Mouse (Mus musculus) ES-E14 (cell line): ENCODE results near the gene Flot1. TPM values are rescaled to one million over a fixed set of nuclear protein-coding genes. Genes with fewer than 3 reads are reported as not detected.

ENCODE experiments used
- DNase-seq: peaks from one replicate; pipeline ENCODE4 v3.0.0-alpha.2; 2013; ENCODE audit warnings: low read depth, low spot score
- H3K27ac ChIP-seq: 2 replicates; pipeline ENCODE4 v1.5.1; 2012; ENCODE audit warnings: low read depth, mild to moderate bottlenecking, low read length, moderate library complexity, mixed read lengths; ENCODE audit not compliant: poor library complexity, insufficient read depth, severe bottlenecking
- H3K36me3 ChIP-seq: 2 replicates; pipeline ENCODE4 v1.6.1; 2012; ENCODE audit warnings: mild to moderate bottlenecking, low read length, moderate library complexity, mixed read lengths; ENCODE audit not compliant: control insufficient read depth, poor library complexity, insufficient read depth, severe bottlenecking
- H3K4me1 ChIP-seq, 2 experiments: fragments of 150-350 bp in 1 of 2; sonication (generic) in 1 of 2; 2 replicates each; pipeline ENCODE4 v1.6.1; 2012; ENCODE audit warnings: low read length in 2 of 2, mild to moderate bottlenecking in 1 of 2, mixed read lengths in 1 of 2; ENCODE audit not compliant: control insufficient read depth in 2 of 2, insufficient read depth in 2 of 2, poor library complexity in 1 of 2
- H3K4me3 ChIP-seq, 2 experiments: fragments of 150-350 bp in 1 of 2; sonication (generic) in 1 of 2; 2 replicates each; pipeline ENCODE4 v1.5.1; 2012; ENCODE audit warnings: low read length in 2 of 2, low read depth in 1 of 2, mild to moderate bottlenecking in 1 of 2, mixed read lengths in 1 of 2; ENCODE audit not compliant: insufficient read depth in 1 of 2, poor library complexity in 1 of 2, severe bottlenecking in 1 of 2
- H3K9ac ChIP-seq: 2 replicates; pipeline ENCODE4 v1.6.1; 2012; ENCODE audit warnings: low read depth, mild to moderate bottlenecking, low read length, mixed read lengths; ENCODE audit not compliant: poor library complexity, insufficient read depth, severe bottlenecking
- H3K9me3 ChIP-seq: fragments of 150-350 bp; sonication (generic); 2 replicates; pipeline ENCODE4 v1.6.1; 2012; ENCODE audit warnings: low read depth, mild to moderate bottlenecking, low read length; ENCODE audit not compliant: control insufficient read depth, insufficient read depth
- CHD2 ChIP-seq: IDR thresholded peaks from 2 replicates; pipeline ENCODE4 v1.6.1; 2014; ENCODE audit warnings: mild to moderate bottlenecking, low read depth, low read length, inconsistent platforms
- HCFC1 ChIP-seq: IDR thresholded peaks from 2 replicates; pipeline ENCODE4 v1.6.1; 2012; ENCODE audit warnings: low read length, inconsistent platforms, borderline replicate concordance; ENCODE audit not compliant: insufficient read depth
- MAFK ChIP-seq: IDR thresholded peaks from 2 replicates; pipeline ENCODE4 v1.6.1; 2014; ENCODE audit warnings: mild to moderate bottlenecking, low read depth, low read length, inconsistent platforms; ENCODE audit not compliant: insufficient read depth
- ZC3H11A ChIP-seq: IDR thresholded peaks from 2 replicates; pipeline ENCODE4 v1.6.1; 2012; ENCODE audit warnings: low read depth, mild to moderate bottlenecking, inconsistent platforms, low read length, borderline replicate concordance
- ZNF384 ChIP-seq: IDR thresholded peaks from 2 replicates; pipeline ENCODE4 v1.6.1; 2012; ENCODE audit warnings: low read depth, low read length, inconsistent platforms
- in situ Hi-C, 2 experiments: fragments of 600-800 bp; cut with MboI; formaldehyde crosslinking; loops; one replicate each; pipeline ENCODE4 v1.15.1; 2025; ENCODE audit warnings: low sequenced_read_pairs in 2 of 2, inconsistent platforms in 1 of 2; ENCODE audit not compliant: unreplicated experiment in 2 of 2
- total RNA-seq: library from RNA; depleted of rRNA; stranded (reverse); fragments of 300-350 nt; gene quantifications from 2 replicates; pipeline ENCODE4 v1.2.3, GENCODE M21; 2012

Gene Flot1
- total RNA-seq, 1 experiment, result 34.6 TPM

DNA sequence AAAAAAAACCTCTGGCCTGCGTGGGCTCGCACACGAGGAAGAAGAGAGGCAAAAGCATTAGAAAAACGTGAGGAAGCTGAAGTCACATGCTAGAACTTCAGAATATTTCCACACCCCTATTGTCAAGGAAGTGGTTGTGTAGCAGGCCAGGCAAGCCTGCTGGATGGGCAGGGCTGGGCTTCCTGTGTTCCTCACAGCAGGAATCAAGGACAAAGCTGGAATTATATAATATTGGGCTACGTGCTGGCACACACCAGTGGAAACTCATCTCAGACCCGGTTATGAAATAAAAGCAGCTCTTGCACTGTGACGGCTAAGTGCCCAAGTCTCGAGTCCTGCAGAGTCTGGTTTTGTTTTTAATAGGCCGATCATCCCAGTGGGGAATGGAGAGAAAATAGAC is 15.0 kb upstream of the Flot1 start:
- in situ Hi-C loops, result no loop called here
- Histone ChIP-seq H3K36me3 (no peaks in the 10 kb centered on the region), H3K4me1 (peaks cover 2 to 9% of the 10 kb centered on the region in 2 experiments; a peak in 3 of 4 replicates), H3K9ac (no peak overlapping the region), H3K4me3 (no peak overlapping the region), H3K9me3 (no peaks in the 10 kb centered on the region), H3K27ac (no peak overlapping the region)
- DNase-seq, result no peak
- TF ChIP-seq ZC3H11A (no peak), MAFK (no peak), HCFC1 (no peak), CHD2 (no peak), ZNF384 (no peak)

DNA sequence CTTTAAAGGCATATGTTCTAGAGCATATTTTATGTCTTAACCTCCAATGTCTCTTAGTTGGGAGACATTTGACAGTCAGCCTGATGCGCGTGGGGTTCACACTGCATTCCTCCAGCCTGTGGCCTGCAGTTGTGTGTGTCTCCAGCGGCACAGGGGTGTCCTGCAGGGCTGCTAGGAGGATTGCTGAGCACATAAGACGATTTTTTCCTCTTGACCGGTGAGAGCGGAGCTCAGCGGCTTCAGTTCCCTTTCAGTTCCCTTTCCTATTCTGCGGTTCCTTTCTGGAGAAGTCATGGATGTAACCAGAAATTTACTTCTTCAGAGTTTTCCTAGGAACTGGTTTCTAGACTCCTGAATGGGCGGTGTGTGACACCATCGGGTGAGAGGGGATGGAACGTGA is 13.6 kb upstream of the Flot1 start:
- peaks cover 2 to 12% of the 10 kb centered on the region in 2 experiments for H3K4me1 ChIP-seq
- in situ Hi-C loops, result no loop called here
- no peak for DNase-seq
- H3K9ac ChIP-seq, result no peak overlapping the region
- H3K27ac ChIP-seq, result no peak overlapping the region
- no peaks in the 10 kb centered on the region for H3K36me3 ChIP-seq
- no peak for TF ChIP-seq CHD2
- no peak for TF ChIP-seq ZC3H11A
- TF ChIP-seq ZNF384, result no peak
- TF ChIP-seq MAFK, result no peak
- TF ChIP-seq HCFC1, result no peak
- H3K4me3 ChIP-seq, result no peak overlapping the region
- H3K9me3 ChIP-seq, result no peaks in the 10 kb centered on the region

DNA sequence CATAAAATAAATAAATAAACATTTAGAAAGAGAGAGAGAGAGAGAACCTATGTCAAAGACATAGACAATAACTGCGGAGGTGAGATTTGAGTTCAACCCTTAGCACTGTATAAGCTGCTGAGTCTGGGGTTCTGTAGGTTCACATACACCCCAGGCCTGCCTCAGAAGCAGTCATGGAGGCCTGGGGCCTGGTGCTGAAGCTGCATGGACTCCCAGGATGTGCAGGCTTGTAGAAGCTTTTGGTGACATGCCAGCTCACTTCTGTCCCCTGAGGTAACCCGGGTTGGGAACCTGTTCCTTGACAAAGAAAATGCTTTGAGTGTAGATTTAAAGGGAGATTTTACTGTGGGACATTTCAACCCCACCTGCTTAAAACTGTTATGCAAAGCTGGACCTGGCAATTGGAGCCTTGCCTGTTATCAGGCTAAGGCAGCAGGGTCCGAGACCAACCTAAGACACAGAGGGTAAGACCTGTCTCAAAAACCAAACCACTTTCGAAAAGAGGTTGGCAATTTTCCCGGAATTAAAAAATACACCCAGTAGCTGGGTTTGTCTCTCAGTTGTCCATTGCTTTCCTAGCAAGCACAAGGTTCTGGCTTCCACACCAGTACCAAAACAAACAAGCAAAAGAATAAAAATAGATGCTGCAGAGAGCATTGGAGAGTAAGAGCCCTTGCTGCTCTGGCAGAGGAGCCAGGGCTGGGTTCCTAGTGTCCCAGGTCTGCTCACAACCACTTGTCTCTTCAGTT is 12.0 kb upstream of the Flot1 start:
- in situ Hi-C loops, result no loop called here
- Histone ChIP-seq H3K4me1 (peaks cover 2 to 12% of the 10 kb centered on the region in 2 experiments), H3K9ac (no peak overlapping the region), H3K27ac (no peak overlapping the region), H3K36me3 (no peaks in the 10 kb centered on the region), H3K4me3 (no peak overlapping the region), H3K9me3 (no peaks in the 10 kb centered on the region)
- TF ChIP-seq ZC3H11A (no peak), MAFK (no peak), HCFC1 (no peak), ZNF384 (no peak), CHD2 (no peak)
- DNase-seq, result no peak

DNA sequence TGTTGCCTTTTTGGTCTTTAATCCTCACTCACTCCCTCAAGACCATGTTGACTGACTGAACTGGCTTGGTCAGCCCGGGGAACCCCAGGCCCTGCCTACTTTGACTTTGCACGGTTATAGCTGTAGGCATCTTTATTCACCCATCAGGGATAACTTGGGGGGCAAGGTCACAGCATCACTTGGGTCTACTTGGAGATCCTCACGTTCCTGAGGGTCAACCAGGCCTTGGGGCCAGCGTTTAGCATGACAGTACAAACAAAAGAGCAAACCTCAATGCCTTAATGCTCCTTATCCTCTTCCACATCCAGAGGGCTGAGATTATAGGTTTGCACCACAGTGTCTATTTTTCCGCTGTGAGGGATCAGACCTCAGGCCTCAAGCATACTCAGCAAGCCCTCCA is 10.7 kb upstream of the Flot1 start:
- DNase-seq, result no peak
- Histone ChIP-seq H3K9me3 (no peaks in the 10 kb centered on the region), H3K4me3 (no peak overlapping the region), H3K9ac (no peak overlapping the region), H3K36me3 (no peaks in the 10 kb centered on the region), H3K27ac (no peak overlapping the region), H3K4me1 (peaks cover 2 to 15% of the 10 kb centered on the region in 2 experiments)
- TF ChIP-seq ZC3H11A (no peak), CHD2 (no peak), ZNF384 (no peak), MAFK (no peak), HCFC1 (no peak)
- in situ Hi-C loops, result no loop called here
